Mouse (Mus musculus) Muller cell, postnatal 12 days (primary cell): ENCODE results near the gene Slc35a3.
"Not testable (repeated sequence)": the region's sequence is repeated elsewhere in the genome, so short reads cannot be mapped to it uniquely, and the experiment has no call there.

Experiments used
- DNase-seq: peaks from one replicate; pipeline ENCODE4 v3.0.0-alpha.2; 2015; ENCODE audit errors: inconsistent ontology term

The Slc35a3 gene

DNA sequence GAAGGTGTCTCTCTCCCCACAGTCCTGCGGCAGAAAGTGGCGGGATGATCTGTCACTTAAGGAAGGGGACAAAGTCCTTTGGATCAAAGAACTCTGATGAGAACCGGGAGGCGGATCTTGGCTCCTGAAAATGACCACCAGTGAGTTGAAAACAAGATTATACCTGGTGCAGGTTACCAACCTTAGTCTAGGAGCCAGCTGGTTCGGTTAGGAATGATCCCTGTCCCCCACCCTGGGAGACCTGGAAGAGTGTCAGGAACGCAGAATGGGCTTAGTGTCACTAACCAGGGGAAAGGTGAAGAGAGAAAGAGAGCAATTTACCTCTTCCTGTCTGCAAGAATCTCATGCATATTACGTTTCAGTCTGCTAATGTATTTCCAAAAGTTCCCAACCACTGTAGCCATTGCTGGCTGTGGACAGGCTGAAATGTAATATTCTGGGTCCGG is at the start of gene Slc35a3:
TSS of gene Slc35a3 (minus strand) at position 396 of the 446 bp plus-strand sequence.
- DNase-seq, result no peak

GRCm38 (mm10) chr3:116752818-116753217 is 40.2 kb upstream of the Slc35a3 start:
- no peak for DNase-seq

- peak; percentile 24 for DNase-seq
These were observed 38.7 kb upstream of the Slc35a3 start for GRCm38 (mm10) chr3:116751191-116751860.

DNA sequence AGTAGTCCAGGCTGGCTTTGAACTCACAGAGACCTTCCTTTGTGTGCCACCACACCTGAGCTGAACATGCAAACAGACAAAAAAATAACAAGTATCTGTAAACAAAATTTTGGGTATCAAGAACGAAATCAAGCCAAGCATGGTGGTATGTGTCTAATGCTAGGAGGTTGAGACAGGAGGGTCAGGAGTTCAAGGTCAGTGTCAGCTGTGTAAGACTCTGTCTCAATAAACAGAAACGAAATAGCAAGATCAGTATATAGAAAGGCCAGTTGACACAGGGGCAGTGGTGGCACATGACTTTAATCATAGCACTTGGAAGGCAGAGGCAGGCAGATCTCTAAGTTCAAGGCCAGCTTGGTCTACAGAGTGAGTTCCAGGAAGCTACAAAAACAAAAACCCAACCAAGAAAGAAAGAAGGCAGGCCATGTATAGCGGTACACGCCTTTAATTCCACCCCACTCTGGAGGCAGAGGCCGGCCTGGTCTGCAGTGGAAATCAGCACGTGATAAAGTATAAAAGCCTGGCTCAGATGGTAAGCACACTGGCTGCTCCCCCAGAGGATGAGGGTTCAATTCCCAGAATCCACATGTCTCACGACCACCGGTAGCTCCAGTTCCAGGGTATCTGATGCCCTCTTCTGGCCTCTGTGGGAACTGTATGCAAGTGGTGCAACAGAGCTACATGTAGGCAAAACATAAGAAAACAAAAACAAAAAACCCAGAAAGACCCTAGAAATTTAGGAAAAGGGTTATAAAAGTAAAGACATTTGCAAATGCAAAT is 36.0 kb upstream of the Slc35a3 start:
- DNase-seq, result peak; percentile 19

DNA sequence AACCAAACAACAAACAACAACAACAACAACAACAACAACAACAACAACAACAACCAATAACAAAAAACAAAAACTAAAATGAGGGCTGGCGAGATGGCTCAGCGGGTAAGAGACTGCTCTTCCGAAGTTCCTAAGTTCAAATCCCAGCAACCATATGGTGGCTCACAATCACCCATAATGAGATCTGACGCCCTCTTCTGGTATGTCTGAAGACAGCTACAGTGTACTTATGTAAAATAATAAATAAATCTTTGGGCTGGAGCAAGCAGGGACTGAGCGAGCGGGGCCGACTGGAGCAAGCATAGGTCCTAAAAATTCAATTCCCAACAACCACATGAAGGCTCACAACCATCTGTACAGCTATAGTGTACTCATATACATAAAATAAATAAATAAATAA is 35.0 kb upstream of the Slc35a3 start:
- DNase-seq, result not testable (repeated sequence)

- no peak for DNase-seq
These were observed 28.3 kb upstream of the Slc35a3 start for GRCm38 (mm10) chr3:116740963-116741362.

- no peak for DNase-seq
These were observed 27.5 kb upstream of the Slc35a3 start for GRCm38 (mm10) chr3:116740106-116740505.

- DNase-seq, result no peak
These were observed 24.7 kb upstream of the Slc35a3 start for GRCm38 (mm10) chr3:116737326-116737731.

DNA sequence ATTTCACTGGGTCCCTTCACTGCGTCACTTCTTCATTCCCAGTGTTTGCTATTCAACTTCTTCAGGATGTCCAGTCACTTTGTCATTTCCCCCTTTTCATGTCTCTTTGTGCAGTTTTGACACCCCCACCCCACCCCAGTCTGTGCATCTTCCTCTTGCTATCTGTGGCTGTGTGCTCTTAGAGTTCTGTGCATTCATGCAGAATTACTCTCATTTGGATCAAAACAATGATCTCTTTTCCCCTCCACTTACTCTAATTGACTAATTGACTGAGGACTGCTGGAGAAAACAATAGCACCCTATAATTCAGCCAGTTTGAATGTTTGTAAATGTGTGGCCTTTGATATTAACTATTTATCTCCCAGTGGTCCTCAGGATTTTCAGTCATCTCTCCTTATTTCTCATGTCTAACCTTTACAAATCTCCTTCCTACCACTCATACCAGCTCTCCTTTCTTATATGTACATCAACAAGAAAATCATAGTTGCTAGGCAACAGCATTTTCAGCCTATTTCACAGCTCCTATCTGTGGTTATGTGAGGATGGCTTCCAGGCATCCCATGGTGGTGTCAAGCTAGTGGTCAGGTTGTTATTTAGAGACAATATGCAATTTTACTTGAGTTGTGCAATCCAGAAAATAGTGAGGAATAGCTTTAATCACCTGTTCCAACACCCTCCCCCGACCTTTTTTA is 17.0 kb upstream of the Slc35a3 start:
- peak; percentile 86 for DNase-seq

GRCm38 (mm10) chr3:116726807-116727206 is 14.2 kb upstream of the Slc35a3 start:
- no peak for DNase-seq

DNA sequence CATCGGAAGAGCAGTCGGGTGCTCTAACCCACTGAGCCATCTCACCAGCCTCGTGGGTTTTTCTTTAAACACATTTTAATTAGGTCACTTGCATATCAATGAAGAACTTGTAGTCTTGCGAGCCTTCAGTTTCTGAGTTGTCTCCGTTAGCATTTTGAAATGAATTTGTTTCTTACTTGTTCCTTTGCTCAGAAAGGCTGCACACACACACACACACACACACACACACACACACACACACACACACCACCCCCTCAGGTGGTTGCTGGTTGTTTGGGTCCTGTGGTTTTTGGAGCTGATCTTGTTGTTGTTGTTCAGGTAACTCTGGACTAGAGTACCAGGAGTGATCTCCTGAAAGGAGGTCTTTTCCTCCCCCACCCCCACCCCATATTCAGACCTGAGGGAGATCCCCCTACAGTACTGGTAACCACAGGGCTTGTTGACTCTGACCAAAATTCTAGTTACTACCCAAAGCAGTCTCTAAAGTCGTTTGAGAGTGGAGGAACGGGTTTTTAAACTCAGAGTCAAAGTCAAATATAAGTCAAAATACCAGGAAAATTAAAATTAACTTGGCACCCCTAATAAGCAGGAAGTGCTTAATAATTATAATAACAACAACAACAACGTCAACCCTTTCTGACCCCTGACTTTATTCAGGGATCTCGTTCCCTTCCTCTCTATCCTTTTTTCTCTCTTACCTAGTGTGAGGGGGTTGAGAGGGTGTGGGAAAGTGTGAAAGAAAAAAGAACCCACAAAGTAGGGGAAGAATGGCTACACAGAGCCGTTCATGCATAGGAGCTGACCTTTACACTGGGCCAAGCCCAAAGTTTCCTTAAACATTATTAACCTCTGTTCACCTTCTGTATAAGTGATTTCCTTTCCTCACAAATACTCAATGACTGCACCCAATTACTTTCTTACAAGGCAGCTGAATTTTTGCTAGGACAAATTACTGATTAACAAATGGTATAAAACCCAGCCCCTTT is 11.2 kb upstream of the Slc35a3 start:
- no peak for DNase-seq

GRCm38 (mm10) chr3:116722980-116723379 is 10.3 kb upstream of the Slc35a3 start:
- DNase-seq, result no peak

- no peak for DNase-seq
These were observed 6.3 kb upstream of the Slc35a3 start for GRCm38 (mm10) chr3:116718951-116719350.

- peak; percentile 22 for DNase-seq
These were observed 400 bp upstream of the Slc35a3 start for GRCm38 (mm10) chr3:116713031-116713430.

DNA sequence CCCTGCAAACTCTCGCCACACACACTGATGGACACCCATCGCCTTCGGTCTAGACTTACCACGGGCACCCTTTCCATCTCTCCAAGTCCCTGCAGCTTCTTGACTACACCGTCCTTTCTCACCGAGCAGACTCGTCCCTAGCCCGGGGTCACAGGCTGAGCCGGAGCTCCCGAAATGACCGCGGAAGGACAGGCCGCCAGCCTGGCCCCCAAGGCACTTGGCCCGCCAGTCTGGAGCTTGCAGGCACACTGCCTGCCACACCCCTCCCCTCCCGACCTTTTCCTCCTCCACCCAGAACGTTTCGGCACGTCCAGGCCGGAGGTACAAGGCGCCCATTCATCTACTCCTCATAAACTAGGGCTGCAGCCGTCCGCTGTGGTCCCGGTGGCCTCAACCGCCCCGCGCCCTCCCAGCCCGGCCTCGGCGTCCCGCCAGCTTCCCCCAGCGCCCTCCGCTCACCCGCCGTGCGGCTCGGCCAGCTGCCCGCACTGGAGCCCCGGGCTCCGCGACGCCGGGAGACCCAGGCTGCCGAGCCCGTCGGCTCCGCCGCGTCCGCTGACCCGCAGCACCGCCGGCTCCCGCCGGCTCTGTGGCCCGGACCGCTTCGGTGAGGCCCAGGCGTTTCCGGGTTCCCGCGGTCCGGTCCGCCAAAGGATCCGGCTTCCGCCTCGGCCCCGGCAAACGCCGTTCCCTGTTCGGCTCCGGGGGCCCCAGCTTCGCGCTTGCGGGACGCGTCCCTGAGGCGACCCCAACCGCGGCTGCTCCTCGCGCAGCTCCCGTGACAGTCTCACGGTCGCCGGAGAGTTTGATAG is 801 bp downstream of the Slc35a3 start:
- DNase-seq, result peak; percentile 80

DNA sequence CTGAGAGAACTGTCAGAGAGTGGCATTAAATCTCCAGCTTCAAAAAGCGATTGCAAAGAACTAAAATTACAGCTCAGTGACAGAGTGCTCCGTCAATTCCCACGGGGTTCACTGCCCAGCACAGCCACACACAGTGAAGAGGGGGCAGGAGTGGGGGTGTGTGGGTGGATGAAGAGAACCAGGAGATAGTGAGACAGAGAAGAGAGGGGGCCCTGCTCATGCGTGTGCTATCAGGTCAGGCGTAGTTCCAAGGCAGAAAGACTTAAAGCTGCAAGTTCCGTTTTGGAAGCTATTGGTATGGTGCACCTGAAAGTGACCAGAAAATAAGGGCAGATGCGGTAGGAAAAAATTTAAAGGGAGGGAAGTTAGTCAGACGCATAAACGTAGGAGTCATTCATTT is 1.7 kb downstream of the Slc35a3 start:
- no peak for DNase-seq

GRCm38 (mm10) chr3:116705637-116706204 is 6.9 kb downstream of the Slc35a3 start:
- DNase-seq, result no peak

- no peak for DNase-seq
These were observed 8.8 kb downstream of the Slc35a3 start for GRCm38 (mm10) chr3:116703835-116704234.

- no peak for DNase-seq
These were observed 9.9 kb downstream of the Slc35a3 start for GRCm38 (mm10) chr3:116702647-116703272.

DNA sequence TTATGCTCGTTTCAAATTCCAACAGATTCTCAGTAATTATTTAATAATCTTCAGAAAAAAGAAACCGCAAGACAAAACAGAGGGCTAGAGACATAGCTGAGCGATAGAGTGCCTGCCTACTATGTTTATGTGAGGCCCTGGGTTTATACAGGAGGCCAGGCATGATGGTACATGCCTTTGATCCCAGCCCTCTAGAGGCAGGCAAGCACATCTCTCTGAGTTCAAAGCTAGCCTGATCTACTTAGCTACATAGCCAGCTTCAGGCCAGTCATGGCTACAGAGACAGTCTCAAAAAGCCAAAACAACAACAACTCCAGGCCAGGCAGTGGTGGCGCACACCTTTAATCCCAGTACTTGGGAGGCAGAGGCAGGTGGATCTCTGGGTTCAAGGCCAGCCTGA is 11.0 kb downstream of the Slc35a3 start:
- DNase-seq, result no peak
